Comparison of ENCODE assay signal across 19 mouse cellular contexts in genomic region chr5:117457121-117457520, GRCm38 (mm10). TPM values are rescaled to one million over a fixed set of nuclear protein-coding genes. Genes with fewer than 3 reads are reported as not detected.
DNase-seq lines count a peak whose midpoint lies in the region; TF ChIP-seq lines count a peak whose summit lies in the region.
"Had no signal": no experiment of that assay in that cellular context is flagged by ENCODE, and none has a peak within 500 bp of the region (broad histone marks: within the 10 kb centered on the region; RNA-seq: fewer than 3 reads in every experiment).

No protein-coding gene starts in this region.

- H3K4me3 ChIP-seq in kidney, adult 2 months (ENCODE audit: insufficient read depth, low read depth, low read length): no peak overlapping the region
- no peak overlapping the region for H3K4me3 ChIP-seq in layer of hippocampus, adult 2 months
- H3K4me3 ChIP-seq: embryonic facial prominence, embryonic 13.5 days; forebrain, embryonic 13.5 days; heart, adult 2 months; heart, embryonic 15.5 days; hindbrain, embryonic 15.5 days had no signal

- no peak for TF ChIP-seq POLR2A in kidney, adult 2 months (IDR thresholded peaks at IDR 0.05; ENCODE audit: low read depth, low read length)

- no peaks in the 10 kb centered on the region for H3K36me3 ChIP-seq in kidney, adult 2 months (ENCODE audit: control insufficient read depth, insufficient read depth, low read length)
- H3K36me3 ChIP-seq: embryonic facial prominence, embryonic 13.5 days; heart, embryonic 15.5 days; hindbrain, embryonic 15.5 days had no signal

- peak; percentile 10 to 21 for DNase-seq in kidney, postnatal 36 days
- no peak for DNase-seq in kidney, adult 2 months
- DNase-seq in embryo, embryonic 10 days (ENCODE audit: low spot score): peak; percentile 62
- peak; percentile 53 for DNase-seq in embryo, embryonic 10.5 days (ENCODE audit: low spot score)
- DNase-seq in mesoderm, embryonic 11.5 days (ENCODE audit: low read depth, low spot score): peak; percentile 26
- no peak for DNase-seq in layer of hippocampus, adult 2 months (ENCODE audit: low spot score in 2 of 2)
- DNase-seq: adrenal gland, adult 2 months; adrenal gland, postnatal 25 days; cerebellum, adult 18-20 months; cerebellum, adult 9-11 months; cerebellum, postnatal 36 days; forebrain, postnatal 0 days; gastrocnemius, postnatal 14 days; heart, adult 2 months; heart, postnatal 14 days had no signal

- no peaks in the 10 kb centered on the region for H3K4me1 ChIP-seq in kidney, adult 2 months (ENCODE audit: control insufficient read depth, insufficient read depth, low read length)
- H3K4me1 ChIP-seq: embryonic facial prominence, embryonic 13.5 days; forebrain, embryonic 13.5 days had no signal

- 58% methylated on average over 9 of the region's 9 CpGs for WGBS in kidney, adult 2 months

- TF ChIP-seq CTCF in kidney, adult 2 months (conservative IDR thresholded peaks at IDR 0.05; ENCODE audit: insufficient read depth, insufficient read length, low read depth, low read length): no peak
- TF ChIP-seq CTCF in layer of hippocampus, adult 2 months (conservative IDR thresholded peaks at IDR 0.05): no peak

- no peak overlapping the region for H3K27ac ChIP-seq in kidney, adult 2 months (ENCODE audit: insufficient read depth, low read depth, low read length)
- no peak overlapping the region for H3K27ac ChIP-seq in layer of hippocampus, adult 2 months
- H3K27ac ChIP-seq: embryonic facial prominence, embryonic 13.5 days; forebrain, embryonic 13.5 days; heart, adult 2 months; heart, embryonic 15.5 days; hindbrain, embryonic 15.5 days had no signal

- no peaks in the 10 kb centered on the region for H3K27me3 ChIP-seq in kidney, adult 2 months (replicated peaks; ENCODE audit: control insufficient read depth, insufficient read depth, low read length)
- H3K27me3 ChIP-seq: embryonic facial prominence, embryonic 13.5 days; forebrain, embryonic 13.5 days; heart, embryonic 15.5 days; hindbrain, embryonic 15.5 days had no signal

RNA-seq across cellular contexts. Expression of gene Ksr2, which starts 43.3 kb away (rescaled TPM):
- 1.6 and 1.9 TPM in 2 replicates for polyA plus RNA-seq in kidney, adult 2 months (2012; rRNA removed)
- total RNA-seq in layer of hippocampus, adult 2 months (2021): 10 to 100 TPM; 40.3 to 44.6 TPM

Comparison
In these comparisons a context has a peak if more than half of its experiments do, and no peak if none do; other contexts are left out.
1. DNase-seq: peak in kidney, postnatal 36 days (2 of 2), embryo, embryonic 10 days (single experiment), embryo, embryonic 10.5 days (single experiment) and mesoderm, embryonic 11.5 days (single experiment); none in kidney, adult 2 months (single experiment) and layer of hippocampus, adult 2 months (0 of 2).